Mouse (Mus musculus): ENCODE measurements around the gene Ttc23. TPM values are rescaled to one million over a fixed set of nuclear protein-coding genes. Genes with fewer than 3 reads are reported as not detected.

The Ttc23 gene
- polyA plus RNA-seq, 1 experiment: 42.0 TPM

GRCm38 (mm10) chr7:67772231-67772630 is 125.0 kb downstream of the Ttc23 start:
- H3K9ac ChIP-seq (ENCODE audit: low read depth, poor library complexity, severe bottlenecking): no peak overlapping the region
- TF ChIP-seq EP300 (IDR thresholded peaks at IDR 0.05; ENCODE audit: insufficient read depth, low read depth, low read length) (no peak), CTCF (IDR thresholded peaks at IDR 0.05; ENCODE audit: low read depth, low read length) (no peak), POLR2A (IDR thresholded peaks at IDR 0.05; ENCODE audit: insufficient read depth, low read length) (no peak)

GRCm38 (mm10) chr7:67775623-67776022 is 128.4 kb downstream of the Ttc23 start:
- Histone ChIP-seq H3K9me3 (replicated peaks; ENCODE audit: control insufficient read depth, insufficient read depth, low read length, poor library complexity, severe bottlenecking) (no peaks in the 10 kb centered on the region), H3K4me3 (ENCODE audit: low read depth, low read length) (no peak overlapping the region)

More at GRCm38 (mm10) chr7:67772231-67772630, 125.0 kb downstream of the Ttc23 start:
- Histone ChIP-seq H3K9me3 (replicated peaks; ENCODE audit: control insufficient read depth, insufficient read depth, low read length, poor library complexity, severe bottlenecking) (no peaks in the 10 kb centered on the region), H3K36me3 (ENCODE audit: control insufficient read depth, insufficient read depth, low read length, poor library complexity, severe bottlenecking) (no peaks in the 10 kb centered on the region), H3K27ac (ENCODE audit: insufficient read depth, low read length) (no peak overlapping the region), H3K4me1 (ENCODE audit: control insufficient read depth, insufficient read depth, low read length) (no peaks in the 10 kb centered on the region), H3K27me3 (ENCODE audit: control insufficient read depth, insufficient read depth, low read length, poor library complexity, severe bottlenecking) (no peaks in the 10 kb centered on the region; the same call in 1 of the 2 replicates), H3K4me3 (ENCODE audit: low read depth, low read length) (no peak overlapping the region)

GRCm38 (mm10) chr7:67776636-67777305 is 129.6 kb downstream of the Ttc23 start:
- Histone ChIP-seq H3K9ac (ENCODE audit: low read depth, poor library complexity, severe bottlenecking) (no peak overlapping the region), H3K4me1 (ENCODE audit: control insufficient read depth, insufficient read depth, low read length) (no peaks in the 10 kb centered on the region), H3K27ac (ENCODE audit: insufficient read depth, low read length) (no peak overlapping the region), H3K9me3 (replicated peaks; ENCODE audit: control insufficient read depth, insufficient read depth, low read length, poor library complexity, severe bottlenecking) (no peaks in the 10 kb centered on the region), H3K27me3 (ENCODE audit: control insufficient read depth, insufficient read depth, low read length, poor library complexity, severe bottlenecking) (no peaks in the 10 kb centered on the region; the same call in 1 of the 2 replicates), H3K4me3 (ENCODE audit: low read depth, low read length) (no peak overlapping the region), H3K36me3 (ENCODE audit: control insufficient read depth, insufficient read depth, low read length, poor library complexity, severe bottlenecking) (no peaks in the 10 kb centered on the region)
- no peak for TF ChIP-seq POLR2A (IDR thresholded peaks at IDR 0.05; ENCODE audit: insufficient read depth, low read length)
- TF ChIP-seq CTCF (IDR thresholded peaks at IDR 0.05; ENCODE audit: low read depth, low read length): no peak
- TF ChIP-seq EP300 (IDR thresholded peaks at IDR 0.05; ENCODE audit: insufficient read depth, low read depth, low read length): no peak

More at GRCm38 (mm10) chr7:67775623-67776022, 128.4 kb downstream of the Ttc23 start:
- Histone ChIP-seq H3K27ac (ENCODE audit: insufficient read depth, low read length) (no peak overlapping the region), H3K4me1 (ENCODE audit: control insufficient read depth, insufficient read depth, low read length) (no peaks in the 10 kb centered on the region), H3K9ac (ENCODE audit: low read depth, poor library complexity, severe bottlenecking) (no peak overlapping the region), H3K36me3 (ENCODE audit: control insufficient read depth, insufficient read depth, low read length, poor library complexity, severe bottlenecking) (no peaks in the 10 kb centered on the region), H3K27me3 (ENCODE audit: control insufficient read depth, insufficient read depth, low read length, poor library complexity, severe bottlenecking) (no peaks in the 10 kb centered on the region; the same call in 1 of the 2 replicates)
- TF ChIP-seq EP300 (IDR thresholded peaks at IDR 0.05; ENCODE audit: insufficient read depth, low read depth, low read length) (no peak), CTCF (IDR thresholded peaks at IDR 0.05; ENCODE audit: low read depth, low read length) (no peak), POLR2A (IDR thresholded peaks at IDR 0.05; ENCODE audit: insufficient read depth, low read length) (no peak)

- no peak overlapping the region for H3K27ac ChIP-seq (ENCODE audit: insufficient read depth, low read length)
- H3K9ac ChIP-seq (ENCODE audit: low read depth, poor library complexity, severe bottlenecking): no peak overlapping the region
- TF ChIP-seq CTCF (IDR thresholded peaks at IDR 0.05; ENCODE audit: low read depth, low read length) (no peak), POLR2A (IDR thresholded peaks at IDR 0.05; ENCODE audit: insufficient read depth, low read length) (no peak), EP300 (IDR thresholded peaks at IDR 0.05; ENCODE audit: insufficient read depth, low read depth, low read length) (no peak)
- H3K36me3 ChIP-seq (ENCODE audit: control insufficient read depth, insufficient read depth, low read length, poor library complexity, severe bottlenecking): no peaks in the 10 kb centered on the region
- no peaks in the 10 kb centered on the region for H3K9me3 ChIP-seq (replicated peaks; ENCODE audit: control insufficient read depth, insufficient read depth, low read length, poor library complexity, severe bottlenecking)
- no peaks in the 10 kb centered on the region for H3K4me1 ChIP-seq (ENCODE audit: control insufficient read depth, insufficient read depth, low read length)
- H3K27me3 ChIP-seq (ENCODE audit: control insufficient read depth, insufficient read depth, low read length, poor library complexity, severe bottlenecking): no peaks in the 10 kb centered on the region
- H3K4me3 ChIP-seq (ENCODE audit: low read depth, low read length): no peak overlapping the region
These were observed 140.7 kb downstream of the Ttc23 start for GRCm38 (mm10) chr7:67787861-67788260.

- no peak overlapping the region for H3K9ac ChIP-seq (ENCODE audit: low read depth, poor library complexity, severe bottlenecking)
- H3K27ac ChIP-seq (ENCODE audit: insufficient read depth, low read length): no peak overlapping the region
- H3K9me3 ChIP-seq (replicated peaks; ENCODE audit: control insufficient read depth, insufficient read depth, low read length, poor library complexity, severe bottlenecking): no peaks in the 10 kb centered on the region
- TF ChIP-seq EP300 (IDR thresholded peaks at IDR 0.05; ENCODE audit: insufficient read depth, low read depth, low read length) (no peak), POLR2A (IDR thresholded peaks at IDR 0.05; ENCODE audit: insufficient read depth, low read length) (no peak), CTCF (IDR thresholded peaks at IDR 0.05; ENCODE audit: low read depth, low read length) (peak; percentile 40)
- no peaks in the 10 kb centered on the region for H3K27me3 ChIP-seq (ENCODE audit: control insufficient read depth, insufficient read depth, low read length, poor library complexity, severe bottlenecking)
- H3K36me3 ChIP-seq (ENCODE audit: control insufficient read depth, insufficient read depth, low read length, poor library complexity, severe bottlenecking): no peaks in the 10 kb centered on the region
- no peaks in the 10 kb centered on the region for H3K4me1 ChIP-seq (ENCODE audit: control insufficient read depth, insufficient read depth, low read length)
- H3K4me3 ChIP-seq (ENCODE audit: low read depth, low read length): no peak overlapping the region
These were observed 141.5 kb downstream of the Ttc23 start for GRCm38 (mm10) chr7:67788713-67789112.

GRCm38 (mm10) chr7:67791256-67791655 is 144.0 kb downstream of the Ttc23 start:
- Histone ChIP-seq H3K27ac (ENCODE audit: insufficient read depth, low read length) (no peak overlapping the region), H3K27me3 (ENCODE audit: control insufficient read depth, insufficient read depth, low read length, poor library complexity, severe bottlenecking) (no peaks in the 10 kb centered on the region), H3K4me3 (ENCODE audit: low read depth, low read length) (no peak overlapping the region), H3K4me1 (ENCODE audit: control insufficient read depth, insufficient read depth, low read length) (no peaks in the 10 kb centered on the region), H3K36me3 (ENCODE audit: control insufficient read depth, insufficient read depth, low read length, poor library complexity, severe bottlenecking) (no peaks in the 10 kb centered on the region), H3K9me3 (replicated peaks; ENCODE audit: control insufficient read depth, insufficient read depth, low read length, poor library complexity, severe bottlenecking) (no peaks in the 10 kb centered on the region), H3K9ac (ENCODE audit: low read depth, poor library complexity, severe bottlenecking) (no peak overlapping the region)
- TF ChIP-seq POLR2A (IDR thresholded peaks at IDR 0.05; ENCODE audit: insufficient read depth, low read length) (no peak), CTCF (IDR thresholded peaks at IDR 0.05; ENCODE audit: low read depth, low read length) (no peak), EP300 (IDR thresholded peaks at IDR 0.05; ENCODE audit: insufficient read depth, low read depth, low read length) (no peak)
